Mouse (Mus musculus) heart, embryonic 11.5 days (tissue): ENCODE data around the gene Aplp1. TPM values are rescaled to one million over a fixed set of nuclear protein-coding genes. Genes with fewer than 3 reads are reported as not detected.
A peak's percentile ranks its signal among the peaks of the same experiment; 100 is the strongest.

ENCODE experiments used
- ATAC-seq: fragments of 200-750 bp; cut with Nextera tagmentation; replicated peaks from 2 replicates; pipeline ENCODE4 v1.8.0; 2017; ENCODE audit warnings: moderate library complexity; ENCODE audit not compliant: insufficient number of reproducible peaks, low FRiP score, low TSS enrichment
- H3K27ac ChIP-seq: fragments of 300-500 bp; sonication (generic); 2 replicates; pipeline ENCODE4 v1.5.1; 2014; ENCODE audit warnings: mild to moderate bottlenecking, low read depth, low read length
- H3K27me3 ChIP-seq: fragments of 300-500 bp; sonication (generic); 2 replicates; pipeline ENCODE4 v1.6.1; 2014; ENCODE audit warnings: mild to moderate bottlenecking, low read length, mixed read lengths; ENCODE audit not compliant: control insufficient read depth, insufficient read depth
- H3K36me3 ChIP-seq: fragments of 300-500 bp; sonication (generic); 2 replicates; pipeline ENCODE4 v1.6.1; 2014; ENCODE audit warnings: mild to moderate bottlenecking, low read length, moderate library complexity, mixed read lengths; ENCODE audit not compliant: control insufficient read depth, insufficient read depth
- H3K4me1 ChIP-seq: fragments of 300-500 bp; sonication (generic); 2 replicates; pipeline ENCODE4 v1.6.1; 2014; ENCODE audit warnings: low read length; ENCODE audit not compliant: control insufficient read depth, insufficient read depth
- H3K4me2 ChIP-seq: fragments of 300-500 bp; sonication (generic); 2 replicates; pipeline ENCODE4 v1.6.1; 2014; ENCODE audit warnings: mild to moderate bottlenecking, moderate library complexity
- H3K4me3 ChIP-seq: fragments of 300-500 bp; sonication (generic); 2 replicates; pipeline ENCODE4 v1.5.1; 2014; ENCODE audit warnings: low read depth, low read length
- H3K9ac ChIP-seq: fragments of 300-500 bp; sonication (generic); 2 replicates; pipeline ENCODE4 v1.6.1; 2014; ENCODE audit warnings: mild to moderate bottlenecking, low read depth, low read length, moderate library complexity
- H3K9me3 ChIP-seq: fragments of 300-500 bp; sonication (generic); replicated peaks from 2 replicates; pipeline ENCODE4 v1.6.1; 2016; ENCODE audit warnings: low read length; ENCODE audit not compliant: control insufficient read depth
- WGBS: fragments of 180-500 bp; shearing (Covaris S2); extraction: QIAGEN DNeasy Blood & Tissue Kit; methylation state at CpG from one replicate; pipeline ENCODE4 v1.1.7; 2014; ENCODE audit not compliant: insufficient replicate concordance; 5-methylcytosine and 5-hydroxymethylcytosine counted together
- polyA plus RNA-seq: library from polyadenylated mRNA; unstranded; fragments of >200 nt; fragmentation: Nextera tagmentation; extraction: Ambion mirVana; gene quantifications from 2 replicates; pipeline ENCODE4 v1.2.1, GENCODE M21; 2014

Aplp1 gene
- polyA plus RNA-seq, 1 experiment from 2014 or later = 34.9 TPM

DNA sequence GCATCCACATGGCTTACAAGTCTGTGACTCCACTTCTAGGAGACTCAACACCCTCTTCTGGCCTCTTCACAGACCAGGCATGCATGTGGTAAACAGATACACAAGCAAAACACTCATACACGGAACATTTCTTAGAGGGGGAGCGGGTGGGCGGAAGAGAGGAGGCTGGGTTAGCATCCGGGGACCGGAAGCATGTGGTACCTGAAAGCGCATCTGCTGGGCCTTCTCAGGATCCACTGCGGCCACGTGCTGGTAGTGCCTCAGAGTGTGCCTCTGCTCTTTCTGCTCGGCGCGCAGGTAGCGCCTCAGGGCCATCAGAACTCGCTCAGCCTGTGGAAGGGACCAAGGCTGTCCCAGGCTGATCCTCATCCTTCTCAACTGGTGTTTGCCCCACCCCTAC, 5.6 kb downstream of the Aplp1 start:
- Histone ChIP-seq H3K27ac (no peak overlapping the region), H3K4me1 (peaks cover 6% of the 10 kb centered on the region), H3K4me3 (no peak overlapping the region), H3K9ac (no peak overlapping the region), H3K27me3 (peaks cover 52% of the 10 kb centered on the region), H3K9me3 (no peaks in the 10 kb centered on the region), H3K4me2 (no peak overlapping the region), H3K36me3 (no peaks in the 10 kb centered on the region)
- no peak for ATAC-seq
- 69% methylated on average over 13 of the region's 13 CpGs for WGBS

DNA sequence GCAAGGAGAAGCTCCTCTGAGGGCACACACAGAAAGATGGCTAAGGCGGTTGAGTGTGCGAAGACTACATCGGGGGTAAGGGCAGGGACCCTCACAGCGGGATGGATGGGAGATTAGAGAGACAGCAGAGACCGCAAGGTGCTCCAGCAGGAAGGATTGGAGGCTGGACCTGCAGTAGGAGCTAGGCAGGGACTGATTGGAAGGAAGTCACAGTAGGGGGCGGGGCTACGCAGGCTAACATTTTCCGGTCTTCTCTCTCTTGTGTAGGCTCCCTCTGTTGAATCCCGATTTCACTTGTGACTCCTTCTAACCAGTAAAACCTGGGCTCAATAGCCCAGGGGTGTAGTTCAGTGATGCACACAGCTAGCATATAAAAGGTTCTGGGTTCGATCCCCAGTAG, 8.5 kb downstream of the Aplp1 start:
- 17% methylated on average over 10 of the region's 10 CpGs for WGBS
- no peak; the same call in 1 of the 2 replicates for ATAC-seq
- no peak overlapping the region for H3K9ac ChIP-seq

DNA sequence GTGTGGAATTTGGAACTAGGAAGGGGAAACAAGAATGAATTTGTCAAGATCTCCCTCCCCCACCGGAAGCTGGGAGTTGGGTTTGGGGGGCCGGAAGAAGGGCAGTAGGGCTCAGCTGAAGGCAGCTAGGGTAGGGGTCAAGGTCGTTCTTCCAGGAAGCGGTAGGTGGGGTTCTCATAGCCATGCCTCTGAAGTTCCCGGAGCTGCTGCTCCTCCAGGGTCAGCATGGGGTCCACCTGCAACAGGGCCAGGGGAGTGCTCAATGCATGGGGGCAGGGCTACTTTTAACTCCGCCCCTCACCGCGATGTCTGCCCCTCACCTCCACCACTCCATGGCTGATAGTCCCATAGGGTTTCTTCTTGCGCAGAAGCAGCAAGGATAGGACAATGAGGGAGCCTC, 10.2 kb downstream of the Aplp1 start:
- Histone ChIP-seq H3K4me1 (no peaks in the 10 kb centered on the region), H3K4me3 (no peak overlapping the region), H3K9ac (no peak overlapping the region), H3K27ac (no peak overlapping the region), H3K4me2 (no peak overlapping the region), H3K27me3 (peaks cover 23% of the 10 kb centered on the region), H3K36me3 (no peaks in the 10 kb centered on the region), H3K9me3 (no peaks in the 10 kb centered on the region)
- no peak; the same call in 1 of the 2 replicates for ATAC-seq
- WGBS = 39% methylated on average over 9 of the region's 9 CpGs

More for the DNA sequence above, 8.5 kb downstream of the Aplp1 start:
- Histone ChIP-seq H3K4me3 (no peak overlapping the region), H3K9me3 (no peaks in the 10 kb centered on the region), H3K4me1 (no peaks in the 10 kb centered on the region), H3K27ac (no peak overlapping the region), H3K27me3 (peaks cover 25% of the 10 kb centered on the region), H3K36me3 (no peaks in the 10 kb centered on the region), H3K4me2 (no peak overlapping the region)

DNA sequence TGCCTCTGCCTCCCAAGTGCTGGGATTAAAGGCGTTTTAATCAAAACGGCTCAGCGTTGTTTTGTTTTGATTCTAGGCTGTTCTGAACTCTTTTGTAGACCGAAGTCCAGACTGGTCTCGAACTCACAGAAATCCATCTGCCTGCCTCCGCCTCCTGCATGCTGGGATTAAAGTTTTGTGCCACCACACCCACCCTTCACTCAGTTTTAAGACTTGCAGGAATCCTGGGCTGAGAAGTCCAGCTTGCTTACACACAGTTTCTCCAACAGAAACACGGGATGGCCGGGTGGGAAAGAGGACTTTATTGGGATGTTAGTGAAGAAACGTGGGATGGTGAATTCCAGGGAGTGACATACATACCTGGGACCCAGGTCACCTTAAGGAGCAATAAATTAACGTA, 10.6 kb downstream of the Aplp1 start:
- H3K27me3 ChIP-seq = peaks cover 20% of the 10 kb centered on the region
- no peaks in the 10 kb centered on the region for H3K4me1 ChIP-seq
- H3K36me3 ChIP-seq = no peaks in the 10 kb centered on the region
- H3K4me2 ChIP-seq = no peak overlapping the region
- WGBS = 60% methylated on average over 10 of the region's 10 CpGs
- H3K27ac ChIP-seq = no peak overlapping the region
- no peak overlapping the region for H3K4me3 ChIP-seq
- no peaks in the 10 kb centered on the region for H3K9me3 ChIP-seq
- no peak overlapping the region for H3K9ac ChIP-seq
- ATAC-seq = no peak

DNA sequence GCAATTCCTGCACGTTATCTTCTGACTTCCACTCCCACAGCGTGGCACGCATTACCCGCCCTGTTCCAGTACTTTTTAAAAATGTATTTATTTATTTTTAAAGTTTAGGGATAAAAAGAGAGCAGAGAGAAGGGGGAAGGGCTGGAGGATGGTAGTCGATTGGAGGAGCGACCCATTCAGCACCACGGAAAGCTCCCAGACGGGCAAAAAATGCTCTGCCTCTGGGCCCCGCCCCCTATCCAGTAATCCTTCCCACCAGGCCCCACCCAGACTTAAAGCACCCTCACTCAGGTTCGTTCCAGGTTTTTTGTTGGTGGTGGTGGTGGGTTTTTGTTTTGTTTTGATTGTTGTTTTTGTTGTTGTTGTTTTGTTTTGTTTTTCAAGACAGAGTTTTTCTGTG, 11.1 kb downstream of the Aplp1 start:
- Histone ChIP-seq H3K9me3 (no peaks in the 10 kb centered on the region), H3K36me3 (no peaks in the 10 kb centered on the region), H3K27me3 (peaks cover 20% of the 10 kb centered on the region), H3K27ac (no peak overlapping the region), H3K4me3 (no peak overlapping the region), H3K4me2 (no peak overlapping the region), H3K4me1 (no peaks in the 10 kb centered on the region), H3K9ac (no peak overlapping the region)
- no peak for ATAC-seq
- 2% methylated on average over 10 of the region's 10 CpGs for WGBS

DNA sequence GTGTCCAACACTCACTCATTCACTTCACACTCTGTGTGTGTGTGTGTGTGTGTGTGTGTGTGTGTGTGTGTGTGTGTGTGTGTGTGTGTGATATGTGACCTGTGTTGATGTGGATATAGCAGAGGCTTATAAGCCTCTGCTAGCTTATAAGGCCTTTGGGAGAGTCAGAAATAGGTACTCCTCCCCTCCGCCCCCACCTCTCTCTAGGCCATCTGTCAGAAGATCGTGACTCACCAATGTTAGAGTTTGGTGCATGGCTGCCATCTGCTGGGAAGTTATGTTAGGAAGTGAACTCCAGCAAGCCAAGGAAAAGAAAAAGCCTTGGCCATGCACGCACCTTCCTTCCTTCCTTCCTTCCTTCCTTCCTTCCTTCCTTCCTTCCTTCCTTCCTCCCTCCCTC, 13.5 kb downstream of the Aplp1 start:
- Histone ChIP-seq H3K4me2 (no peak overlapping the region), H3K9me3 (no peaks in the 10 kb centered on the region), H3K9ac (no peak overlapping the region), H3K27me3 (peaks cover 13% of the 10 kb centered on the region), H3K36me3 (no peaks in the 10 kb centered on the region), H3K4me3 (no peak overlapping the region), H3K27ac (no peak overlapping the region), H3K4me1 (no peaks in the 10 kb centered on the region)
- ATAC-seq = no peak
- 9% methylated on average over 3 of the region's 3 CpGs for WGBS

DNA sequence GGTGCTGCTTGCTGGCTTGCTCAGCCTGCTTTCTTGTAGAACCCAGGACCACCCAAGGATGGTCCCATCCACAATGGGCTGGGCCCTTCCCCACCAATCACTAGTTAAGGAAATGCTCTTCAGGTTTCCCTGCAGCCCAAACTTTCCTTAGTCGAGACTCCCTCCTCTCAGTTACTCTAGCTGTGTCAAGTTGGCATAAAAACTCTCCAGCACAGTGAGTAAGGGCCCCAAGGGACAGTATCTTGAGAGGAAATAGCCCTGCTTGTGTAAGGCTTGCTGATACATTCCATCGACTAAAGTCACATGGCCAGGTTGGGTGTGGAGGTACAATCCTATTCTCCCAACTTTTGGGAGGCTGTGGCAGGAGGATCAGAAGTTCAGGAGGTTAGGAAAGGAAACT, 15.1 kb downstream of the Aplp1 start:
- no peak for ATAC-seq

DNA sequence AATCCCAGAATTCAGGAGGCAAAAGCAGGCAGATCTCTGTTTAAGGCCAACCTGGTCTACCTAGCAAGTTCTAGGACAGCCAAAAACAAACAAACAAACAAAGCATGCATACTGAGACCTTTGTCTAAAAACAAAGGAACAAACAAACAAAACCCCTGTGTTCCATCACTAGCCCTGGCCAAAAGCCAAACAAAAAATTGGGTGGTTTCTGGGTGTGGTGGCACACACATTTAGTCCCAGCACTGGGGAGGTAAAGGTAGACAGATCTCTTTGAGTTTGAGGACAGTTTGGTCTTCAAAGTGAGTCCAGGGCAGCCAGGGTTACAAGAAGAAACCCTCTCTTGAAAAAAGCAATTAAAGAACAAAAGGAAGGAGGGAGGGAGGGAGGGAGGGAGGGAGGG, 16.0 kb downstream of the Aplp1 start:
- H3K27ac ChIP-seq = no peak overlapping the region
- no peak overlapping the region for H3K9ac ChIP-seq
- no peak overlapping the region for H3K4me2 ChIP-seq
- H3K36me3 ChIP-seq = peaks cover 2% of the 10 kb centered on the region; the same call in 1 of the 2 replicates
- no peaks in the 10 kb centered on the region for H3K9me3 ChIP-seq
- no peak for ATAC-seq
- no peak overlapping the region for H3K4me3 ChIP-seq
- H3K27me3 ChIP-seq = no peaks in the 10 kb centered on the region
- H3K4me1 ChIP-seq = no peaks in the 10 kb centered on the region

More for the DNA sequence above, 15.1 kb downstream of the Aplp1 start:
- Histone ChIP-seq H3K27ac (no peak overlapping the region), H3K27me3 (peaks cover 2% of the 10 kb centered on the region), H3K4me1 (no peaks in the 10 kb centered on the region), H3K9me3 (no peaks in the 10 kb centered on the region), H3K4me2 (no peak overlapping the region), H3K4me3 (no peak overlapping the region), H3K36me3 (peaks cover 2% of the 10 kb centered on the region; the same call in 1 of the 2 replicates), H3K9ac (no peak overlapping the region)
- 33% methylated on average over 2 of the region's 2 CpGs for WGBS

DNA sequence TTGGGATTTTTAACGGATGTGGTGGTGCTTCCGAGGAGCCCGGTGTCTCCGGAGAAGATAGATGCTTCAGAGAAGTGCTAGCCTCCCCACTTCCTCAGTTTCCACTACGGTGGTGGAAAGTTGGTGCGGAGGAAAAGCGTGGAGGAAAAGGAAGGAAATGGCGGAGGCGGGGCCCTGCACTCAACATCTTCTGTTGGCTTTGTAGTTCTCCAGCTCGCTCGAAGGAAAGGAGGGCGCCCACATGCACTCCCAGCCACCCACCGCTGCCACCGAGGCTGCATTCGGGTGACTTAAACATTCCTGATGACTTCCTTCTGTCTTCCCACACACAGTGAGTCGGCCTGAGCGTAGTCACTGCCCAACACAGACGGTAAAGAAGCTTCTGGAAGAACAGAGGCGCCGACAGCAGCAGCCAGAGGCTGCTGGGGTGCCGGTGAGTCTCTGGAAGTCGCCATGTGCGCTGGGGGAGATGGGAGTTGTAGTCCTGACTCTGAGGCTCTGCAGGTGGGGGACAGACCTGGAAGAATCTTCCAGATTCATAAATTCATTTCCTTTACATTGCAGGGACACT, 22.2 kb downstream of the Aplp1 start:
- peak overlapping the region; percentile 96 for H3K4me2 ChIP-seq
- H3K9me3 ChIP-seq = no peaks in the 10 kb centered on the region
- WGBS = 29% methylated on average over 23 of the region's 23 CpGs
- 0 out of 2 replicates have a peak overlapping the region, but pooled peaks have one; percentile 41 for H3K27ac ChIP-seq
- peak overlapping the region; percentile 71 for H3K9ac ChIP-seq
- peaks cover 2% of the 10 kb centered on the region; the same call in 1 of the 2 replicates for H3K36me3 ChIP-seq
- H3K4me1 ChIP-seq = no peaks in the 10 kb centered on the region; the same call in 1 of the 2 replicates
- H3K4me3 ChIP-seq = peak overlapping the region; percentile 54
- H3K27me3 ChIP-seq = peaks cover 7% of the 10 kb centered on the region; the same call in 1 of the 2 replicates
- ATAC-seq = no peak
